Mouse (Mus musculus): ENCODE data around the gene Fam69a. TPM values are rescaled to one million over a fixed set of nuclear protein-coding genes. Genes with fewer than 3 reads are reported as not detected.
"Not testable (repeated sequence)": the region's sequence is repeated elsewhere in the genome, so short reads cannot be mapped to it uniquely, and the experiment has no call there.

The Fam69a gene
- total RNA-seq, 2 experiments from 2014 or later: 20.2 to 29.6 TPM

- DNase-seq (ENCODE audit: low spot score): no peak
Observed at GRCm38 (mm10) chr5:107908514-107909110, 78.3 kb downstream of the Fam69a start.

GRCm38 (mm10) chr5:107904325-107904724 is 82.6 kb downstream of the Fam69a start:
- DNase-seq (ENCODE audit: low spot score): no peak

- no peak for DNase-seq (ENCODE audit: low spot score)
Observed at GRCm38 (mm10) chr5:107901014-107901615, 85.8 kb downstream of the Fam69a start.

- peak; percentile 95 for DNase-seq (ENCODE audit: low spot score)
Observed at GRCm38 (mm10) chr5:107900206-107901013, 86.5 kb downstream of the Fam69a start, which contains the start of gene Rpl5. Gene Rpl5 (plus strand): TSS chr5:107900502.

GRCm38 (mm10) chr5:107896265-107896664 is 90.6 kb downstream of the Fam69a start:
- no peak for DNase-seq (ENCODE audit: low spot score)

- no peak for DNase-seq (ENCODE audit: low spot score)
Observed at GRCm38 (mm10) chr5:107894676-107895075, 92.2 kb downstream of the Fam69a start.

GRCm38 (mm10) chr5:107891515-107891914 is 95.4 kb downstream of the Fam69a start:
- DNase-seq (ENCODE audit: low spot score): not testable (repeated sequence)

GRCm38 (mm10) chr5:107889994-107890888 is 96.6 kb downstream of the Fam69a start:
- no peak for DNase-seq (ENCODE audit: low spot score)

- DNase-seq (ENCODE audit: low spot score): no peak
Observed at GRCm38 (mm10) chr5:107880710-107881109, 106.2 kb downstream of the Fam69a start.

- DNase-seq (ENCODE audit: low spot score): no peak
Observed at GRCm38 (mm10) chr5:107877053-107877452, 109.8 kb downstream of the Fam69a start.

- no peak for DNase-seq (ENCODE audit: low spot score)
Observed at GRCm38 (mm10) chr5:107875261-107875611, 111.6 kb downstream of the Fam69a start.

- DNase-seq (ENCODE audit: low spot score): no peak
Observed at GRCm38 (mm10) chr5:107874561-107875260, 112.2 kb downstream of the Fam69a start, which contains the start of gene Evi5. Gene Evi5 (minus strand): TSS chr5:107875107.

GRCm38 (mm10) chr5:107873886-107874302 is 113.0 kb downstream of the Fam69a start:
- peak; percentile 30 for DNase-seq (ENCODE audit: low spot score)

GRCm38 (mm10) chr5:107873330-107873729 is 113.6 kb downstream of the Fam69a start:
- DNase-seq (ENCODE audit: low spot score): no peak

GRCm38 (mm10) chr5:107869701-107870100 is 117.2 kb downstream of the Fam69a start:
- DNase-seq (ENCODE audit: low spot score): no peak

- peak; percentile 92 for DNase-seq (ENCODE audit: low spot score)
Observed at GRCm38 (mm10) chr5:107868905-107869424, 117.9 kb downstream of the Fam69a start.

- DNase-seq (ENCODE audit: low spot score): peak; percentile 44
Observed at GRCm38 (mm10) chr5:107867970-107868904, 118.6 kb downstream of the Fam69a start.

GRCm38 (mm10) chr5:107866127-107867126 is 120.5 kb downstream of the Fam69a start:
- DNase-seq (ENCODE audit: low spot score): peak; percentile 15

Data from gastrocnemius, adult 18-20 months (tissue).